Mouse (Mus musculus): ENCODE data around the gene Nme4. TPM values are rescaled to one million over a fixed set of nuclear protein-coding genes. Genes with fewer than 3 reads are reported as not detected.

The Nme4 gene
- total and polyA plus RNA-seq, 3 experiments, result 0.46 to 0.56 (median 0.47) TPM

- Histone ChIP-seq H3K9ac (ENCODE audit: insufficient read depth, low read depth) (no peak overlapping the region), H3K27ac (ENCODE audit: insufficient read depth, low read depth) (no peak overlapping the region), H3K4me3 (replicated peaks in 1 of 3; ENCODE audit: low read depth in 2 of 3, low read length in 2 of 3, poor library complexity in 1 of 3) (no peak overlapping the region), H3K4me1 (ENCODE audit: control insufficient read depth in 1 of 2, insufficient read depth in 2 of 2) (peaks cover 2 to 23% of the 10 kb centered on the region in 2 experiments; a peak in 2 of 4 replicates), H3K79me2 (replicated peaks; ENCODE audit: control insufficient read depth, extremely low read depth, insufficient read depth, poor library complexity, severe bottlenecking) (no peaks in the 10 kb centered on the region), H3K36me3 (replicated peaks in 1 of 2; ENCODE audit: control insufficient read depth in 1 of 2, insufficient read depth in 1 of 2, low read length in 1 of 2) (no peaks in the 10 kb centered on the region), H3K4me2 (ENCODE audit: insufficient read depth, low read depth, poor library complexity, severe bottlenecking) (no peak overlapping the region), H3K9me3 (replicated peaks; ENCODE audit: low read length) (no peaks in the 10 kb centered on the region), H3K27me3 (replicated peaks) (peaks cover 53% of the 10 kb centered on the region)
- no peak for DNase-seq (ENCODE audit: extremely low read depth)
- in situ Hi-C loops (cut with MboI; ENCODE audit: low pct_ligation_motif_present, low pct_unique_long_range_greater_than_20kb, low sequenced_read_pairs), result no loop called here
- dilution Hi-C loops (cut with MboI; ENCODE audit: extremely low pct_ligation_motif_present, extremely low pct_unique_long_range_greater_than_20kb, low sequenced_read_pairs), result no loop called here
- TF ChIP-seq PAX5 (IDR thresholded peaks at IDR 0.05; ENCODE audit: low read length), result no peak
- no peak for TF ChIP-seq CHD2 (IDR thresholded peaks at IDR 0.05; ENCODE audit: low read length)
- no peak for TF ChIP-seq CTCF (conservative IDR thresholded peaks at IDR 0.05 in 1 of 2, IDR thresholded peaks at IDR 0.05 in 1 of 2; ENCODE audit: low read depth in 2 of 2, low read length in 2 of 2)
- TF ChIP-seq USF1 (IDR thresholded peaks at IDR 0.05; ENCODE audit: low read depth, low read length), result no peak
- TF ChIP-seq MEF2A (IDR thresholded peaks at IDR 0.05; ENCODE audit: borderline replicate concordance, low read depth, low read length), result no peak
- TF ChIP-seq POLR2AphosphoS2 (IDR thresholded peaks at IDR 0.05; ENCODE audit: low read depth, low read length), result no peak
- TF ChIP-seq MAFK (IDR thresholded peaks at IDR 0.05; ENCODE audit: insufficient replicate concordance, low read length), result no peak
- no peak for TF ChIP-seq ZMIZ1 (IDR thresholded peaks at IDR 0.05; ENCODE audit: low read depth, low read length)
- TF ChIP-seq POLR2A (IDR thresholded peaks at IDR 0.05; ENCODE audit: low read depth, low read length), result no peak
- no peak for TF ChIP-seq BHLHE40 (IDR thresholded peaks at IDR 0.05; ENCODE audit: low read depth, low read length)
- TF ChIP-seq USF2 (conservative IDR thresholded peaks at IDR 0.05; ENCODE audit: low read depth, low read length), result no peak
- TF ChIP-seq ZKSCAN1 (IDR thresholded peaks at IDR 0.05; ENCODE audit: borderline replicate concordance, low read depth, low read length), result no peak
- TF ChIP-seq GABPA (IDR thresholded peaks at IDR 0.05; ENCODE audit: insufficient replicate concordance, low read depth, low read length), result no peak
- no peak for TF ChIP-seq ZC3H11A (IDR thresholded peaks at IDR 0.05; ENCODE audit: low read depth, low read length)
- TF ChIP-seq MXI1 (IDR thresholded peaks at IDR 0.05; ENCODE audit: low read depth, low read length), result no peak
- no peak for TF ChIP-seq RCOR1 (conservative IDR thresholded peaks at IDR 0.05; ENCODE audit: low read depth, low read length)
- TF ChIP-seq TCF12 (IDR thresholded peaks at IDR 0.05; ENCODE audit: low read depth, low read length), result no peak
- no peak for TF ChIP-seq ETS1 (conservative IDR thresholded peaks at IDR 0.05; ENCODE audit: low read depth, low read length)
- no peak for TF ChIP-seq ELF1 (IDR thresholded peaks at IDR 0.05; ENCODE audit: low read depth, low read length)
These were observed 15.6 kb upstream of the Nme4 start for GRCm38 (mm10) chr17:26111024-26111423.

DNA sequence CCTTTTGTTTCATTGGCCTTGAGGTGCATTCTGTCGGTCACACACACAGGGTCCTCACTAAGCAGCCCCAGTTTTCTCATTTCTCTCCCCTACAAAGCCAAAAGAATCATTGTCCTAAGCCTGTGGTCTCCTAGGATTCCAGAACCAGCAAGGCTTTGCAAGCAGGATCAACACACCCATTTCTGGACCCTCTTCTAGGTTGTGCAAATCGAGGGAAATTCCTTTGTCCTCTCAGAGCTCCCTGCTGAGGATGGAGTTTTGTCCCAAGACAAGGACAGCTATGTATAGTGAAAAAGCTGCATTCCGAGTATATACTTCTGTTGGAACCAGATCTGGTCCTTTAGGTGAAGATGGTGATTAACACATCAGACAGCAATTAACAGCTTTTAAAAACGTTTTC, 14.8 kb upstream of the Nme4 start:
- Histone ChIP-seq H3K79me2 (replicated peaks; ENCODE audit: control insufficient read depth, extremely low read depth, insufficient read depth, poor library complexity, severe bottlenecking) (no peaks in the 10 kb centered on the region), H3K4me3 (replicated peaks in 1 of 3; ENCODE audit: low read depth in 2 of 3, low read length in 2 of 3, poor library complexity in 1 of 3) (no peak overlapping the region), H3K27ac (ENCODE audit: insufficient read depth, low read depth) (no peak overlapping the region), H3K4me2 (ENCODE audit: insufficient read depth, low read depth, poor library complexity, severe bottlenecking) (no peak overlapping the region), H3K27me3 (replicated peaks) (peaks cover 51% of the 10 kb centered on the region), H3K9me3 (replicated peaks; ENCODE audit: low read length) (no peaks in the 10 kb centered on the region), H3K9ac (ENCODE audit: insufficient read depth, low read depth) (no peak overlapping the region), H3K4me1 (ENCODE audit: control insufficient read depth in 1 of 2, insufficient read depth in 2 of 2) (peaks cover 2 to 23% of the 10 kb centered on the region in 2 experiments; a peak in 2 of 4 replicates), H3K36me3 (replicated peaks in 1 of 2; ENCODE audit: control insufficient read depth in 1 of 2, insufficient read depth in 1 of 2, low read length in 1 of 2) (no peaks in the 10 kb centered on the region)
- dilution Hi-C loops (cut with MboI; ENCODE audit: extremely low pct_ligation_motif_present, extremely low pct_unique_long_range_greater_than_20kb, low sequenced_read_pairs) (no loop called here), in situ Hi-C loops (cut with MboI; ENCODE audit: low pct_ligation_motif_present, low pct_unique_long_range_greater_than_20kb, low sequenced_read_pairs) (no loop called here)
- no peak for DNase-seq (ENCODE audit: extremely low read depth)
- TF ChIP-seq MXI1 (IDR thresholded peaks at IDR 0.05; ENCODE audit: low read depth, low read length) (no peak), GABPA (IDR thresholded peaks at IDR 0.05; ENCODE audit: insufficient replicate concordance, low read depth, low read length) (no peak), MAX (IDR thresholded peaks at IDR 0.05; ENCODE audit: low read length) (no peak), CHD2 (IDR thresholded peaks at IDR 0.05; ENCODE audit: low read length) (no peak), POLR2AphosphoS2 (IDR thresholded peaks at IDR 0.05; ENCODE audit: low read depth, low read length) (no peak), TCF12 (IDR thresholded peaks at IDR 0.05; ENCODE audit: low read depth, low read length) (no peak), NELFE (IDR thresholded peaks at IDR 0.05; ENCODE audit: low read depth, low read length) (no peak), TBP (conservative IDR thresholded peaks at IDR 0.05; ENCODE audit: low read depth, low read length) (no peak), POLR2A (IDR thresholded peaks at IDR 0.05; ENCODE audit: low read depth, low read length) (no peak), ZMIZ1 (IDR thresholded peaks at IDR 0.05; ENCODE audit: low read depth, low read length) (no peak), USF1 (IDR thresholded peaks at IDR 0.05; ENCODE audit: low read depth, low read length) (no peak), MYC (IDR thresholded peaks at IDR 0.05; ENCODE audit: low read depth, low read length) (no peak), JUND (conservative IDR thresholded peaks at IDR 0.05; ENCODE audit: low read depth, low read length) (no peak), UBTF (IDR thresholded peaks at IDR 0.05; ENCODE audit: low read depth, low read length) (no peak), SMC3 (IDR thresholded peaks at IDR 0.05; ENCODE audit: low read depth, low read length) (no peak), BHLHE40 (IDR thresholded peaks at IDR 0.05; ENCODE audit: low read depth, low read length) (no peak), EP300 (IDR thresholded peaks at IDR 0.05; ENCODE audit: low read length) (no peak), ETS1 (conservative IDR thresholded peaks at IDR 0.05; ENCODE audit: low read depth, low read length) (no peak)

All from CH12.LX (cell line).